In the genomic region with DNA sequence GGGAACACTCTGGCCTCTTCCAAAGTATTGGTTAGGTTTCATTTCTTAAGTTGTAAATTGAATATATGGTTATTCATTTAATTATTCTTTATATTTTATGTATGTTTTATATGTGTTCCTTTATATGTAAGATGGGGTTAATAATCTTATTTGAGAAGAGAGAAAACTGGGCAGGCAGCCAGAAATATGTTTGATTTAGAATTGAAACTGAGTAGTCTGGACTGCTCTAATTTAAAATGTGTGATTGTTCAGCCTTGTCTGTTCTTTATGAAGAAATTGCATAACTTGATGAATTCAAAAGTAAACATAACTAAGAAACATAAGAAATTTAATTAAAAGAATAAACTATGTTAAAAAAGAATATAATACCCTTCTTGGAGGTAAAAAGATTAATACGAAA, we compare ENCODE assay signal across 31 mouse cellular contexts.
A peak's percentile ranks its signal among the peaks of the same experiment; 100 is the strongest.
DNase-seq lines count a peak whose midpoint lies in the region; ATAC-seq and TF ChIP-seq lines count a peak whose summit lies in the region.
"Had no signal": no experiment of that assay in that cellular context is flagged by ENCODE, and none has a peak within 500 bp of the region (broad histone marks: within the 10 kb centered on the region; RNA-seq: fewer than 3 reads in every experiment).

No protein-coding gene starts in this region.

- ATAC-seq in forebrain, embryonic 14.5 days: no peak; the same call in 1 of the 2 replicates
- ATAC-seq in forebrain, embryonic 13.5 days: no peak
- no peak for ATAC-seq in liver, postnatal 0 days
- ATAC-seq in midbrain, embryonic 14.5 days (ENCODE audit: low FRiP score, low TSS enrichment): no peak
- ATAC-seq in erythroid progenitor cell, adult 5-6 weeks (replicated peaks; ENCODE audit: low FRiP score, poor library complexity, severe bottlenecking): no peak
- ATAC-seq: forebrain, embryonic 15.5 days; intestine, postnatal 0 days; midbrain, embryonic 15.5 days had no signal

- H3K4me2 ChIP-seq in forebrain, embryonic 14.5 days (ENCODE audit: low read length): no peak overlapping the region
- no peak overlapping the region for H3K4me2 ChIP-seq in forebrain, embryonic 13.5 days
- no peak overlapping the region for H3K4me2 ChIP-seq in liver, postnatal 0 days (ENCODE audit: low read depth, low read length)
- H3K4me2 ChIP-seq in midbrain, embryonic 14.5 days (ENCODE audit: low read length): no peak overlapping the region
- H3K4me2 ChIP-seq: embryonic facial prominence, embryonic 13.5 days; forebrain, embryonic 15.5 days; heart, embryonic 11.5 days; hindbrain, embryonic 12.5 days; limb, embryonic 13.5 days; liver, embryonic 13.5 days; midbrain, embryonic 15.5 days had no signal

- no peak overlapping the region for H3K27ac ChIP-seq in forebrain, embryonic 14.5 days (ENCODE audit: low read depth, low read length)
- no peak overlapping the region for H3K27ac ChIP-seq in forebrain, embryonic 13.5 days
- H3K27ac ChIP-seq in liver, adult 2 months (replicated peaks; ENCODE audit: insufficient read depth, low read depth, low read length): no peak overlapping the region
- no peak overlapping the region for H3K27ac ChIP-seq in liver, postnatal 0 days (ENCODE audit: low read depth)
- H3K27ac ChIP-seq in midbrain, embryonic 14.5 days (replicated peaks; ENCODE audit: low read depth, low read length): no peak overlapping the region
- no peak overlapping the region for H3K27ac ChIP-seq in midbrain, embryonic 10.5 days (replicated peaks)
- H3K27ac ChIP-seq: embryonic facial prominence, embryonic 13.5 days; forebrain, embryonic 15.5 days; gastrocnemius, adult 2 months; hindbrain, embryonic 12.5 days; left cerebral cortex, adult 2 months; limb, embryonic 13.5 days; liver, embryonic 13.5 days; macrophage; midbrain, embryonic 15.5 days had no signal

- peak; percentile 57 for DNase-seq in forebrain, embryonic 14.5 days (ENCODE audit: low spot score)
- peak; percentile 15 for DNase-seq in liver, adult 2 months (ENCODE audit: extremely low read depth, low read depth, low spot score)
- DNase-seq in liver, postnatal 0 days: no peak
- peak; percentile 37 for DNase-seq in midbrain, embryonic 14.5 days
- no peak for DNase-seq in midbrain, embryonic 10.5 days (ENCODE audit: low spot score)
- peak; percentile 5 for DNase-seq in lung, postnatal 14 days
- DNase-seq: adrenal gland, postnatal 25 days; cerebellum, adult 2 months; cerebellum, postnatal 25 days; gastrocnemius, adult 2 months; gastrocnemius, postnatal 36 days; heart, adult 18-20 months; heart, postnatal 36 days; kidney, adult 9 months; kidney, postnatal 14 days; liver, embryonic 13.5 days; right cerebral cortex, postnatal 25 days; thymus, adult 2 months; thymus, postnatal 36 days had no signal

- H3K4me1 ChIP-seq in forebrain, embryonic 14.5 days (ENCODE audit: control insufficient read depth, insufficient read depth, low read length): no peaks in the 10 kb centered on the region
- no peaks in the 10 kb centered on the region for H3K4me1 ChIP-seq in forebrain, embryonic 13.5 days
- H3K4me1 ChIP-seq in liver, adult 2 months (ENCODE audit: control insufficient read depth, insufficient read depth, low read length): no peaks in the 10 kb centered on the region
- H3K4me1 ChIP-seq in liver, postnatal 0 days (ENCODE audit: insufficient read depth): no peaks in the 10 kb centered on the region
- peaks cover 3% of the 10 kb centered on the region; the same call in 1 of the 2 replicates for H3K4me1 ChIP-seq in midbrain, embryonic 14.5 days (ENCODE audit: control insufficient read depth, insufficient read depth, low read length)
- H3K4me1 ChIP-seq in midbrain, embryonic 10.5 days: no peaks in the 10 kb centered on the region
- H3K4me1 ChIP-seq: forebrain, embryonic 15.5 days; hindbrain, embryonic 12.5 days; liver, embryonic 13.5 days; midbrain, embryonic 15.5 days had no signal

- no peak overlapping the region for H3K4me3 ChIP-seq in forebrain, embryonic 14.5 days (ENCODE audit: low read depth, low read length)
- H3K4me3 ChIP-seq in forebrain, embryonic 13.5 days: no peak overlapping the region
- no peak overlapping the region for H3K4me3 ChIP-seq in liver, adult 2 months (ENCODE audit: insufficient read depth, low read depth, low read length)
- no peak overlapping the region for H3K4me3 ChIP-seq in liver, postnatal 0 days (ENCODE audit: low read depth, low read length)
- no peak overlapping the region for H3K4me3 ChIP-seq in midbrain, embryonic 14.5 days (replicated peaks; ENCODE audit: low read depth, low read length)
- H3K4me3 ChIP-seq in midbrain, embryonic 10.5 days: no peak overlapping the region
- H3K4me3 ChIP-seq: embryonic facial prominence, embryonic 13.5 days; erythroblast, embryonic 14.5 days; forebrain, embryonic 15.5 days; gastrocnemius, adult 2 months; hindbrain, embryonic 12.5 days; left cerebral cortex, adult 2 months; limb, embryonic 13.5 days; liver, embryonic 13.5 days; midbrain, embryonic 15.5 days had no signal

- no peak for TF ChIP-seq EP300 in liver, postnatal 0 days (IDR thresholded peaks at IDR 0.05; ENCODE audit: low read depth)

- H3K36me3 ChIP-seq in forebrain, embryonic 14.5 days (ENCODE audit: control insufficient read depth, insufficient read depth, low read length): peaks cover 6% of the 10 kb centered on the region; the same call in 1 of the 2 replicates
- peaks cover 12% of the 10 kb centered on the region; the same call in 1 of the 2 replicates for H3K36me3 ChIP-seq in forebrain, embryonic 13.5 days (ENCODE audit: poor library complexity, severe bottlenecking)
- H3K36me3 ChIP-seq in liver, adult 2 months (ENCODE audit: control insufficient read depth, insufficient read depth, low read length): no peaks in the 10 kb centered on the region
- no peaks in the 10 kb centered on the region for H3K36me3 ChIP-seq in liver, postnatal 0 days (replicated peaks; ENCODE audit: insufficient read depth, low read length)
- H3K36me3 ChIP-seq in midbrain, embryonic 14.5 days (ENCODE audit: control insufficient read depth, insufficient read depth, low read length): peaks cover 22% of the 10 kb centered on the region
- H3K36me3 ChIP-seq in midbrain, embryonic 10.5 days: peaks cover 49% of the 10 kb centered on the region
- H3K36me3 ChIP-seq: embryonic facial prominence, embryonic 13.5 days; limb, embryonic 13.5 days; liver, embryonic 13.5 days had no signal

- TF ChIP-seq CTCF in liver, adult 2 months (IDR thresholded peaks at IDR 0.05; ENCODE audit: low read depth, low read length): no peak
- no peak for TF ChIP-seq CTCF in liver, postnatal 0 days (IDR thresholded peaks at IDR 0.05; ENCODE audit: low read depth)

- H3K79me2 ChIP-seq in liver, adult 2 months (ENCODE audit: control insufficient read depth, insufficient read depth, low read length): no peaks in the 10 kb centered on the region

- no peaks in the 10 kb centered on the region for H3K27me3 ChIP-seq in forebrain, embryonic 14.5 days (replicated peaks; ENCODE audit: control insufficient read depth, insufficient read depth, low read length)
- no peaks in the 10 kb centered on the region for H3K27me3 ChIP-seq in forebrain, embryonic 13.5 days
- no peaks in the 10 kb centered on the region for H3K27me3 ChIP-seq in liver, adult 2 months (ENCODE audit: control insufficient read depth, insufficient read depth, low read length)
- H3K27me3 ChIP-seq in liver, postnatal 0 days (ENCODE audit: insufficient read depth, low read length): no peaks in the 10 kb centered on the region
- no peaks in the 10 kb centered on the region for H3K27me3 ChIP-seq in midbrain, embryonic 14.5 days (ENCODE audit: control insufficient read depth, insufficient read depth, low read length)
- no peaks in the 10 kb centered on the region for H3K27me3 ChIP-seq in midbrain, embryonic 10.5 days (ENCODE audit: low read depth, poor library complexity, severe bottlenecking)
- H3K27me3 ChIP-seq: embryonic facial prominence, embryonic 13.5 days; forebrain, embryonic 15.5 days; hindbrain, embryonic 12.5 days; limb, embryonic 13.5 days; liver, embryonic 13.5 days; midbrain, embryonic 15.5 days had no signal

- TF ChIP-seq POLR2A in liver, adult 2 months (IDR thresholded peaks at IDR 0.05; ENCODE audit: extremely low read depth, insufficient read depth, low read length): no peak

- H3K9me3 ChIP-seq in forebrain, embryonic 14.5 days (replicated peaks; ENCODE audit: control insufficient read depth, low read length): no peaks in the 10 kb centered on the region
- H3K9me3 ChIP-seq in forebrain, embryonic 13.5 days (replicated peaks): no peaks in the 10 kb centered on the region
- H3K9me3 ChIP-seq in liver, postnatal 0 days (ENCODE audit: low read length): no peaks in the 10 kb centered on the region
- H3K9me3 ChIP-seq in midbrain, embryonic 14.5 days (ENCODE audit: control insufficient read depth, low read length): no peaks in the 10 kb centered on the region
- no peaks in the 10 kb centered on the region for H3K9me3 ChIP-seq in midbrain, embryonic 10.5 days (replicated peaks)
- H3K9me3 ChIP-seq: embryonic facial prominence, embryonic 13.5 days; forebrain, embryonic 15.5 days; hindbrain, embryonic 12.5 days; limb, embryonic 13.5 days; liver, embryonic 13.5 days; midbrain, embryonic 15.5 days had no signal

- WGBS in forebrain, embryonic 14.5 days: 95% methylated on average over 1 of the region's 1 CpGs
- 93% methylated on average over 1 of the region's 1 CpGs for WGBS in forebrain, embryonic 13.5 days
- 89% methylated on average over 1 of the region's 1 CpGs for WGBS in liver, adult 2 months
- 84% methylated on average over 1 of the region's 1 CpGs for WGBS in liver, postnatal 0 days (ENCODE audit: insufficient replicate concordance)
- WGBS in midbrain, embryonic 14.5 days: 95% methylated on average over 1 of the region's 1 CpGs
- WGBS in midbrain, embryonic 10.5 days: 98% methylated on average over 1 of the region's 1 CpGs

- no peak overlapping the region for H3K9ac ChIP-seq in forebrain, embryonic 14.5 days (ENCODE audit: low read length)
- H3K9ac ChIP-seq in forebrain, embryonic 13.5 days: no peak overlapping the region
- H3K9ac ChIP-seq in liver, adult 2 months (ENCODE audit: low read depth, low read length): no peak overlapping the region
- H3K9ac ChIP-seq in liver, postnatal 0 days (replicated peaks): no peak overlapping the region
- H3K9ac ChIP-seq in midbrain, embryonic 14.5 days (replicated peaks; ENCODE audit: low read length): no peak overlapping the region
- H3K9ac ChIP-seq: embryonic facial prominence, embryonic 13.5 days; forebrain, embryonic 15.5 days; hindbrain, embryonic 12.5 days; limb, embryonic 13.5 days; liver, embryonic 13.5 days; midbrain, embryonic 15.5 days had no signal

Comparison
In these comparisons a context has a peak if more than half of its experiments do, and no peak if none do; other contexts are left out.
1. DNase-seq: peak in forebrain, embryonic 14.5 days (single experiment), liver, adult 2 months (single experiment), midbrain, embryonic 14.5 days (single experiment) and lung, postnatal 14 days (single experiment); none in liver, postnatal 0 days (single experiment) and midbrain, embryonic 10.5 days (single experiment).